Mouse (Mus musculus) right cerebral cortex, postnatal 14 days (tissue): Measurements from ENCODE around the gene Msrb2.

Experiments used
- DNase-seq: peaks from one replicate; pipeline ENCODE4 v3.0.0; 2022

The Msrb2 gene

GRCm38 (mm10) chr2:19371390-19372158 is at the start of gene Msrb2:
TSS of gene Msrb2 (plus strand) at chr2:19371440.
- peak; percentile 74 for DNase-seq

DNA sequence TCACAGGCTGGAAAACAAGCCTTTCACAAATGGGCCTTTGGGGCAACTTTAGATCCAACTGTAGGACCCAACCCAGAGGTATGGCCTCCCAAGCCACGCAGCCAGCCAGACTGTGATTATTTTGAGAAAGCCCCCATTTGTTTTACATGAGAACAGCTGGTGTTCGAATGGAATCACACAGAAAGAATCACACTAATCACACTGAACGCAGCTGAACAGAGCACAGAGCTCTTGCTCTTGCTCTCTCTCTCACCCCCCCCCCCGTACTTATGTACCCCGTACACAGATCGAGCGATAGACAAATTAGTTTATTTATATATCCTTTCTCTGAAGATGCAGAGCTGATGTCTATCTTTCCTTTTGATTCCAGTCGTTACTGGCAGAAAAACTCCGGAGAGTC is 48.8 kb upstream of the Msrb2 start:
- DNase-seq, result no peak

- DNase-seq, result no peak
These were observed 44.9 kb upstream of the Msrb2 start for GRCm38 (mm10) chr2:19326376-19326775.

GRCm38 (mm10) chr2:19327811-19328210 is 43.4 kb upstream of the Msrb2 start:
- no peak for DNase-seq

GRCm38 (mm10) chr2:19343901-19344635 is 27.2 kb upstream of the Msrb2 start:
- DNase-seq, result peak; percentile 29

- DNase-seq, result peak; percentile 94
These were observed 26.4 kb upstream of the Msrb2 start for GRCm38 (mm10) chr2:19344636-19345413.

GRCm38 (mm10) chr2:19345414-19345964 is 25.8 kb upstream of the Msrb2 start:
- DNase-seq, result no peak

GRCm38 (mm10) chr2:19348454-19348853 is 22.8 kb upstream of the Msrb2 start:
- DNase-seq, result no peak

DNA sequence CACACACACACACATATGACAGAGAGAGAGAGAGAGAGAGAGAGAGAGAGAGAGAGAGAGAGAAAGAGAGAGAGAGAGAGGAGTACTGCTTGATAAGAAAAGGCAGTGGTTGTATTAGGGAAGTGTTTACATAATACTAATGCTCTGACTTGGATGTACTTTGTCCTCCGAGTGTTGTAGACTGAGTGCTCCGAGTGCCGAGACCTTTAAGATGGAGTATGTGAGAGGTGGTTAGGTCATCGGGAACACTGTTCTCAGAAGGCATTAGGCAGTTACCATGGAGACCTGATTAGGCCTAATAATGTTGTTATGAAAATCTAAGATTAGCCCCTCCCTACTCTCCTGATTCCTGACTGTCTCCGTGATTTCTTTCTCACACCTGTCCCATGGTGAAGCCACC is 21.1 kb upstream of the Msrb2 start:
- no peak for DNase-seq

DNA sequence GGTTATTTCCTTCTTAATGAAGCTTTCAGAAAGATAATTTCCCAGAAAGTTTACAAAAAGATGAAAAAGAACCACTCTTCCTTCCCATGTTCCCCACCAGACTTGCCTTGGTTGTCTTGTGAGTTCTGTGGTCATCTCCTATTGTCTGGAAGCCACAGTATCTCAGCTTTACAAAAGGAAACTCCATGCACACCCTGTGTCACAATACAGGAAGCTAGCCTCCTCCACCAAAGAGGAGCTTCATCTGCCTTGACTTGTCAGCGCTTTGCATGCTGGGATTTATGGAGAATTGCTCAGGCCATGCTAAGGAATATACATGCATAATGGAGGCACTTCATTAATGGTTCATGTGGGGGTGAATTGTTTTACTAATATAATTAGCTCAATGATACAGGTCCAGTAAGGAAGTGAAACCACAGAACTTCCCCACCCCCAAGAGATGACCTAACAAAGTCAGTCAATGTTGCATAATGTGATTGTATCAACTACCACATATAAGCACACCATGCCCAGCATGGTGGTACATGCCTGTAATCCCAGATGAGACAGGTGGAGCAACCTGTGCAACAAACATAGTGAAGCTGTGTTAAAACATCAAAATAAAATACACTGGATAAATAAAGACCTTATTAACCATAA is 19.5 kb upstream of the Msrb2 start:
- no peak for DNase-seq

- no peak for DNase-seq
These were observed 18.1 kb upstream of the Msrb2 start for GRCm38 (mm10) chr2:19353158-19353557.

- DNase-seq, result no peak
These were observed 8.4 kb upstream of the Msrb2 start for GRCm38 (mm10) chr2:19362880-19363279.

DNA sequence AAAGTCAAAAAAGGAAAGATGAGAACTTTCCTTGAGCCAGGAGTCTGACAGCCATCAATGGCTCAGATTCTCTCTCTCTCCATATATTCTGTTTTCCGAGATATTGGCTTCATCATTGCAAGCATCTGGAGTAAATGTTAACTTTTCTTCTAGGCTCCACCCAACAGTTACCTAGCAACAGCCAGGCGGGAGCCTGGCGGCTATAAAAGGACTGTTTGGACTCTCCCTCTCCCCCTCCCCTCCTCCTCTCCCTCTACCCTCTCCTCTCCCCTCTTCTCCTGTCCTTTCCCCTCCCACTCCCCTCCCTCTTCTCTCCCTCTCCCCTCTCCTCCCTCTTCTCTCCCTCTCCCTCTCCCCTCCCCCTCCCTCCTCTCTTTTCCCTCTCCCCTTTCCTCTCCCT is 4.8 kb upstream of the Msrb2 start:
- no peak for DNase-seq

DNA sequence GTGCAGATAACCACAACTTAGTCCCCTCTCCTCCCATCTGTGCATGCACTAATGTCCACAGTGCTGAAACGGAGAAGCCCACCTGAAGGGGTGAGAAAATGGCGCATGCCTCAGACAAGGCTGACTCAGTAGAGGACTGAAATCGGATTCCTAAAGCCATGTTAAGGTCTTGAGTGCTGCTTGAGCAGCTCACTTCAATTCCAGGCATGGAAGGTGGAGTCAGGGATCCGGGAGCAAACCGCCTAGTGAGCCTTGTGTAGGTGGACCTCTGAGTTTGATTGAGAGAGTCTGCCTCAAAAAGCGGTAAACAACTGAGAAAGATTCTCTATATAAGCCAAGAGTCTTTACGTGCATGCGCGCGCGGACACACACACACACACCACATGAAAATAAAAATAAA is 4.1 kb upstream of the Msrb2 start:
- no peak for DNase-seq

GRCm38 (mm10) chr2:19373695-19374094 is 2.5 kb downstream of the Msrb2 start:
- DNase-seq, result peak; percentile 15

DNA sequence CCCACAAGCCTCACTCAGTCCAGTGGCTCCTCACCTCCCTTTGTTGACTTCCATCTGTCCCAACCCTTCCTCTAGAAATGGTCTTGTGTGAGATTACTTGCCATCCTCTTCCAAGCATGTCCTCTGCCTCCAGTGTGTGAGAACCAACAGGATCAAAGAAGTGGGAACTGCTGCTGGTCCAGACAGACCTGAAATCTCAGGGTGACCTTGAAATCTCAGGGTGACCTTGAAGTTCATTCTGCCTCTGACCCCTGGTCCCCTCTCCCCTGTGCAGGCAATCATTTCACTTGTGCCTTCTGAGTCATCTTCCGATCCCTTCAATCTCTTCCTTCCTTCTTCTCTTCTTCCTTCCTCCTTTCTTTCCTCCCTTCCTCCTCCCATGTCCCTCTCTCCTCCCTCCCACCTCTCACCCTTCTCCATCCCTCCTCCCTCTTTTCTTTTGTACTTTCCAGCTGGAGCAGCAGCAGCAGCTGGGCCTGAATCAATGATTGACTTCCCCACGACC is 9.3 kb downstream of the Msrb2 start:
- no peak for DNase-seq

DNA sequence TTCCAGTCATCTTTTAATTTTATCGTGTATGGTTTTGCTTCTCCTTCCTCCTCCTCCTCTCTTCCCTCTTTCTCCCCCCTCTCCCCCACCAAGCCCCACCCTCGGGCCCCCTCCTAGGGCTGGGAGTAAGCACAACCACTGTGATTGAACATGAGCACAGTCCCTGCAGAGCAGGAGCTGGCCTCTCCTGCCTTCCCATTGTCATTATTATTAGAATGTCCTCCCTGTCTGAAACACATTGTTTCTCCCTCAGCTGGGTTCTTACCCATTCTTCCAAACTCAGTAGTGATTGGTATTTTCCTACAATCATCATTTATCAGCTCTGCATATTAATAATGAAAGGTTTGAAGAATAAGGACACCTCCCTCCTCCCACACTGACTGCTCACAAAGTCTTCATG is 9.7 kb downstream of the Msrb2 start:
- no peak for DNase-seq

DNA sequence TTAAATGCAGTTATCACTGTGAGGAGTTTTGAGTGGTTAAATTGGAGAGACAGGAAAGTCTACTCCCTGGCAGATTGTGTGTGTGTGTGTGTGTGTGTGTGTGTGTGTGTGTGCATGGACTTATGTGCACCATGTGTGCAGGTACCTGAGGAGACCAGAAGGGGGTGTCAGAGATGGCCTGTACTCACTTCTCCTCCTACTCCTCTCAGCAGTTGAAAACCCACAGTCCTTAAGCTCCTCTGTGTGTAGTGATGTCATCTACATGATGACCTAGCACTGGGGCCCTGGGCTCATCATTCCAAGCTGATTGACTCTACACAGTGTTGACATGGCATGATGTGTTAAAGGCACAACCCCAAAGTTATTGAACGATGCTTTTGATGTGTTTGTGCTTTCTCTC is 11.0 kb downstream of the Msrb2 start:
- DNase-seq, result no peak

DNA sequence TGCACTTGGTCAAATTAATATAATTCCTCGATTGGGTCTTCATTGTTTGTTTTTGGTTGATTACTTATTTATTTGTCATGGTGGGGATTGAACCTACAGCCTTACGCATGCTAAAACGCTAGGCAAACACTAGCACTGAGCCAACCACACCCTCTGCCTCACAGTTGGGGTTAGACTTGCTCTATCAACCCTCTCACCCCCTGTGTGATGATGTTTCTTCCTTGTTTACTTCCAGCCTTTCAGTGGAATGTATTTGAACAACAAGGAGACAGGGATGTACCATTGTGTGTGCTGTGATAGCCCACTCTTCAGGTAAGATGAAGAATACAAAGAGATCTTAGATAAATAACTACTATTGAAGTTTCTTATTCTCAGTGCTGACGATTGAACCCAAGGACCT is 11.8 kb downstream of the Msrb2 start:
- DNase-seq, result no peak

DNA sequence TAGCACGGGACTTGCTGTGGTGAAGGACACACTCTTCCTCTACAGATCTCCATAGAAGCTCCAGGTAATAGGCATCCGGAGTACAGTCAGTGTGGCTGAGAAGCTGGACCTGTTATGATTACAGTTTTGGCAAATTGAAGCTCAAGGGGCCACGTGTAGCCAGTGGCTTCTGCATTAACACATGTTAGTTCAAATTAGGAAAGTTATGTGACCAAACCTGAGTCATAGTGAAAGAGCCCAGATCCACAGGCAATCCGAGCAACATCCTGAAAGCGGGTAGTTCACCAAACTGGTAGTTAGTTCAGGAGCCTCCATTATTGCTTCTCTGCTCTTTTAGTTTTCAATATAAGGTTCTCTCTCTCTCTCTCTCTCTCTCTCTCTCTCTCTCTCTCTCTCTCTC is 14.5 kb downstream of the Msrb2 start:
- DNase-seq, result no peak

GRCm38 (mm10) chr2:19388329-19389103 is 17.3 kb downstream of the Msrb2 start:
- DNase-seq, result no peak
